Mouse (Mus musculus) midbrain, embryonic 11.5 days (tissue): ENCODE data around the gene Fam208b. TPM values are rescaled to one million over a fixed set of nuclear protein-coding genes. Genes with fewer than 3 reads are reported as not detected.

ENCODE experiments used
- ATAC-seq: fragments of 200-750 bp; cut with Nextera tagmentation; 2 replicates; pipeline ENCODE4 v1.8.0; 2017; ENCODE audit warnings: moderate TSS enrichment, moderate library complexity; ENCODE audit not compliant: low FRiP score
- DNase-seq: peaks from one replicate; pipeline ENCODE4 v3.0.0; 2015; ENCODE audit warnings: low spot score; ENCODE audit errors: missing footprints
- H3K27ac ChIP-seq: fragments of 300-500 bp; sonication (generic); 2 replicates; pipeline ENCODE4 v1.5.1; 2014; ENCODE audit warnings: low read depth, low read length
- H3K27me3 ChIP-seq: fragments of 300-500 bp; sonication (generic); 2 replicates; pipeline ENCODE4 v1.6.1; 2014; ENCODE audit warnings: mild to moderate bottlenecking, low read length, moderate library complexity, mixed read lengths; ENCODE audit not compliant: control insufficient read depth, insufficient read depth
- H3K36me3 ChIP-seq: fragments of 300-500 bp; sonication (generic); 2 replicates; pipeline ENCODE4 v1.6.1; 2014; ENCODE audit warnings: mild to moderate bottlenecking, low read length, moderate library complexity, mixed read lengths; ENCODE audit not compliant: control insufficient read depth, insufficient read depth
- H3K4me1 ChIP-seq: fragments of 300-500 bp; sonication (generic); 2 replicates; pipeline ENCODE4 v1.6.1; 2014; ENCODE audit warnings: low read length; ENCODE audit not compliant: control insufficient read depth, insufficient read depth
- H3K4me2 ChIP-seq: fragments of 300-500 bp; sonication (generic); 2 replicates; pipeline ENCODE4 v1.6.1; 2014; ENCODE audit warnings: mild to moderate bottlenecking, moderate library complexity
- H3K4me3 ChIP-seq: fragments of 300-500 bp; sonication (generic); 2 replicates; pipeline ENCODE4 v1.5.1; 2014; ENCODE audit warnings: low read depth, low read length
- H3K9ac ChIP-seq: fragments of 300-500 bp; sonication (generic); 2 replicates; pipeline ENCODE4 v1.6.1; 2014; ENCODE audit warnings: low read length
- H3K9me3 ChIP-seq: fragments of 300-500 bp; sonication (generic); 2 replicates; pipeline ENCODE4 v1.6.1; 2016; ENCODE audit warnings: low read length; ENCODE audit not compliant: control insufficient read depth
- WGBS: fragments of 180-500 bp; shearing (Covaris S2); extraction: QIAGEN DNeasy Blood & Tissue Kit; methylation state at CpG from one replicate; pipeline ENCODE4 v1.1.7; 2014; 5-methylcytosine and 5-hydroxymethylcytosine counted together
- polyA plus RNA-seq: library from polyadenylated mRNA; unstranded; fragments of >200 nt; fragmentation: Nextera tagmentation; extraction: Ambion mirVana; gene quantifications from 2 replicates; pipeline ENCODE4 v1.2.1, GENCODE M21; 2014

Gene Fam208b
- polyA plus RNA-seq, 1 experiment from 2014 or later: 20.5 TPM

- 0 out of 2 replicates have a peak overlapping the region, but pooled peaks have one; percentile 0 for H3K27ac ChIP-seq
- peaks cover 18% of the 10 kb centered on the region for H3K4me1 ChIP-seq
- H3K36me3 ChIP-seq: no peaks in the 10 kb centered on the region
- 74% methylated on average over 2 of the region's 2 CpGs for WGBS
- H3K27me3 ChIP-seq: no peaks in the 10 kb centered on the region
- ATAC-seq (no peak), DNase-seq (peak; percentile 86)
- H3K4me2 ChIP-seq: peak overlapping the region; percentile 57; the same call in 1 of the 2 replicates
- no peak overlapping the region for H3K4me3 ChIP-seq
- H3K9ac ChIP-seq: no peak overlapping the region
- H3K9me3 ChIP-seq: no peaks in the 10 kb centered on the region
These were observed 69.6 kb downstream of the Fam208b start for GRCm38 (mm10) chr13:3541159-3541782.

- H3K4me3 ChIP-seq: 0 out of 2 replicates have a peak overlapping the region, but pooled peaks have one; percentile 94
- H3K9ac ChIP-seq: peak overlapping the region; percentile 32; the same call in 1 of the 2 replicates
These were observed 70.7 kb downstream of the Fam208b start for GRCm38 (mm10) chr13:3540166-3540565.

GRCm38 (mm10) chr13:3538969-3539562 is 71.8 kb downstream of the Fam208b start:
- H3K4me2 ChIP-seq: peak overlapping the region; percentile 57
- H3K9ac ChIP-seq: peak overlapping the region; percentile 97
- H3K27me3 ChIP-seq: no peaks in the 10 kb centered on the region
- H3K9me3 ChIP-seq: no peaks in the 10 kb centered on the region
- WGBS: 5% methylated on average over 15 of the region's 15 CpGs
- DNase-seq (peak; percentile 92), ATAC-seq (no peak)
- peak overlapping the region; percentile 94; the same call in 1 of the 2 replicates for H3K27ac ChIP-seq
- no peaks in the 10 kb centered on the region for H3K36me3 ChIP-seq
- H3K4me1 ChIP-seq: peaks cover 18% of the 10 kb centered on the region
- peak overlapping the region; percentile 94 for H3K4me3 ChIP-seq

More at GRCm38 (mm10) chr13:3540166-3540565, 70.7 kb downstream of the Fam208b start:
- Histone ChIP-seq H3K27ac (no peak overlapping the region), H3K27me3 (no peaks in the 10 kb centered on the region), H3K36me3 (no peaks in the 10 kb centered on the region), H3K4me2 (peak overlapping the region; percentile 57), H3K4me1 (peaks cover 18% of the 10 kb centered on the region), H3K9me3 (no peaks in the 10 kb centered on the region)
- DNase-seq: peak; percentile 82
- WGBS: 47% methylated on average over 2 of the region's 2 CpGs
- ATAC-seq: no peak

- H3K36me3 ChIP-seq: no peaks in the 10 kb centered on the region
- under 1% methylated on average over 59 of the region's 59 CpGs for WGBS
- H3K9ac ChIP-seq: peak overlapping the region; percentile 97
- peaks cover 18% of the 10 kb centered on the region for H3K4me1 ChIP-seq
- peak; percentile 97 for DNase-seq
- H3K27ac ChIP-seq: peak overlapping the region; percentile 94
- no peaks in the 10 kb centered on the region for H3K9me3 ChIP-seq
- H3K4me2 ChIP-seq: peak overlapping the region; percentile 57
- peak; percentile 72 for ATAC-seq
- no peaks in the 10 kb centered on the region for H3K27me3 ChIP-seq
- peak overlapping the region; percentile 94 for H3K4me3 ChIP-seq
These were observed 72.5 kb downstream of the Fam208b start for GRCm38 (mm10) chr13:3538223-3538968.

GRCm38 (mm10) chr13:3537594-3538222 is 73.2 kb downstream of the Fam208b start, which contains the start of gene Gdi2:
Gdi2 (plus strand) TSS chr13:3538063.
- H3K27ac ChIP-seq: peak within 1 kb of the TSS; percentile 94
- DNase-seq (peak; percentile 99), ATAC-seq (peak; percentile 98)
- H3K4me2 ChIP-seq: peak within 1 kb of the TSS; percentile 70
- peak within 1 kb of the TSS; percentile 94 for H3K4me3 ChIP-seq
- peak within 1 kb of the TSS; percentile 97 for H3K9ac ChIP-seq
- H3K36me3 ChIP-seq: no peaks in the 10 kb centered on the region
- H3K4me1 ChIP-seq: peaks cover 18% of the 10 kb centered on the region
- H3K9me3 ChIP-seq: no peaks in the 10 kb centered on the region
- under 1% methylated on average over 39 of the region's 47 CpGs for WGBS
- H3K27me3 ChIP-seq: no peaks in the 10 kb centered on the region

- no peak overlapping the region for H3K4me3 ChIP-seq
- H3K9me3 ChIP-seq: no peaks in the 10 kb centered on the region
- H3K36me3 ChIP-seq: no peaks in the 10 kb centered on the region
- no peak overlapping the region for H3K9ac ChIP-seq
- H3K27ac ChIP-seq: no peak overlapping the region
- 96% methylated on average over 4 of the region's 4 CpGs for WGBS
- peaks cover 4% of the 10 kb centered on the region; the same call in 1 of the 2 replicates for H3K4me1 ChIP-seq
- H3K27me3 ChIP-seq: no peaks in the 10 kb centered on the region
- H3K4me2 ChIP-seq: no peak overlapping the region
- peak; percentile 64 for DNase-seq
- no peak for ATAC-seq
These were observed 76.8 kb downstream of the Fam208b start for GRCm38 (mm10) chr13:3534146-3534545.

GRCm38 (mm10) chr13:3532451-3532850 is 78.5 kb downstream of the Fam208b start:
- no peak overlapping the region for H3K27ac ChIP-seq
- peaks cover 4% of the 10 kb centered on the region; the same call in 1 of the 2 replicates for H3K4me1 ChIP-seq
- no peaks in the 10 kb centered on the region for H3K36me3 ChIP-seq
- WGBS: 75% methylated on average over 4 of the region's 4 CpGs
- DNase-seq (no peak), ATAC-seq (no peak)
- no peaks in the 10 kb centered on the region for H3K27me3 ChIP-seq
- H3K9ac ChIP-seq: no peak overlapping the region
- no peak overlapping the region for H3K4me3 ChIP-seq
- H3K4me2 ChIP-seq: no peak overlapping the region
- H3K9me3 ChIP-seq: no peaks in the 10 kb centered on the region

- Histone ChIP-seq H3K4me2 (no peak overlapping the region), H3K27ac (no peak overlapping the region), H3K4me1 (no peaks in the 10 kb centered on the region), H3K36me3 (no peaks in the 10 kb centered on the region), H3K9ac (no peak overlapping the region), H3K27me3 (no peaks in the 10 kb centered on the region), H3K9me3 (no peaks in the 10 kb centered on the region), H3K4me3 (no peak overlapping the region)
- 0 out of 2 replicates have a peak, but pooled peaks have one; percentile 17 for ATAC-seq
- peak; percentile 51 for DNase-seq
- WGBS: 73% methylated on average over 10 of the region's 10 CpGs
These were observed 79.1 kb downstream of the Fam208b start for GRCm38 (mm10) chr13:3531692-3532320.
